Mouse (Mus musculus) hematopoietic multipotent progenitor cell, adult 10-12 weeks (in vitro differentiated cells): Measurements from ENCODE around the gene Olfr661. TPM values are rescaled to one million over a fixed set of nuclear protein-coding genes. Genes with fewer than 3 reads are reported as not detected.

ENCODE experiments used
- polyA plus RNA-seq: library from polyadenylated mRNA; stranded (reverse); fragments of >175 nt; gene quantifications from 2 replicates; pipeline ENCODE4 v1.2.3, GENCODE M21; 2012; ENCODE audit warnings: low replicate concordance

Gene Olfr661
- polyA plus RNA-seq: not detected in 2 replicates

GRCm38 (mm10) chr7:104686201-104686600, at the start of gene Olfr661:
Gene Olfr661, plus strand, starts transcription at chr7:104686501.

DNA sequence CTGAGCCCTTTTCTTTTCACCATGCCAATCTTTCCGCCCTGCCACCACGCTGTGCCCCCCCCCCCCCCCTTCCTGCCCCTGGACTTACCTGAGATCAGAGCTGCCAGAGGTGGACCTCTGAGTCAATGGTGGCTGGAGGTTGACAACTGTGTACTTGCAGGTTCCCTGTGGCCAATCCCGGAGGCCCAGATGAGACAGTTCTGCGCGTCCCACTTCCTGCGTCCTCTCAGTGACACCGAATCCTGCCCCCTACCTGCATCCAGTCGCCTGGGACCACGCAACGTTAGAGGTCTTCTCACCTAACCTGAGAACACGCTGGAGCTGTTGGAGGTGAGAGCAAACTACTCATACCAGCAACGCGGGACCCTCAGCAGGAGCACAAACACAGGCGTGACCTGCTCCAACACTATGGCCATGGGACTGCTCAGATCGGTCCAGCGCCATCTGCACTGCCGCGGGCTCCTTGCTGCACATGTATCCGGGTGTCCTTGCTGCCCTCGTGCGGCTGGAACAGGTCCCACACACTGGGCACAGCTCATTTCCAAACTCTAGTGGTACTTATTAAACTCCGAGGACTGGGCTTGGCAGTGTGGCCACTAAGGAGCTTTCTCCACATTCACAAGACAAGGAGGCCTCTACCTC, 39.3 kb upstream of the Olfr661 start, which contains the start of gene Olfr658:
TSS of gene Olfr658 (minus strand) at position 465 of the 642 bp plus-strand sequence.

GRCm38 (mm10) chr7:104666453-104666852, 19.8 kb upstream of the Olfr661 start, which contains the start of gene Olfr659:
Gene Olfr659, plus strand, starts transcription at chr7:104666753.

Other genes with a start within 250 kb of the Olfr661 start
- 7.1 and 19.8 TPM in 2 replicates for gene Trim30a, start 221.3 kb upstream of the Olfr661 start, polyA plus RNA-seq
- gene Trim30d, start 178.7 kb upstream of the Olfr661 start, polyA plus RNA-seq: 0.07 and 0.16 TPM in 2 replicates
- not detected in 2 replicates for gene Olfr651, start 136.4 kb upstream of the Olfr661 start, polyA plus RNA-seq
- gene Olfr652, start 125.6 kb upstream of the Olfr661 start, polyA plus RNA-seq: not detected in 2 replicates
- gene Olfr653, start 109.2 kb upstream of the Olfr661 start, polyA plus RNA-seq: not detected in 2 replicates
- not detected in 2 replicates for gene Olfr654, start 99.5 kb upstream of the Olfr661 start, polyA plus RNA-seq
- not detected in 2 replicates for gene Olfr655, start 84.7 kb upstream of the Olfr661 start, polyA plus RNA-seq
- not detected in 2 replicates for gene Olfr656, start 72.5 kb upstream of the Olfr661 start, polyA plus RNA-seq
- gene Olfr657, start 61.7 kb upstream of the Olfr661 start, polyA plus RNA-seq: not detected in 2 replicates
- gene Olfr658, start 39.2 kb upstream of the Olfr661 start, polyA plus RNA-seq: 0.04 TPM in 1 of 2 replicates, not detected in the other
- gene Olfr659, start 19.7 kb upstream of the Olfr661 start, polyA plus RNA-seq: not detected in 2 replicates
- not detected in 2 replicates for gene Usp17le, start 91.0 kb downstream of the Olfr661 start, polyA plus RNA-seq
- not detected in 2 replicates for gene Usp17lb, start 156.1 kb downstream of the Olfr661 start, polyA plus RNA-seq
- gene Usp17la, start 170.5 kb downstream of the Olfr661 start, polyA plus RNA-seq: not detected in 2 replicates
- gene Olfr665, start 191.5 kb downstream of the Olfr661 start, polyA plus RNA-seq: not detected in 2 replicates
- not detected in 2 replicates for gene Olfr666, start 209.5 kb downstream of the Olfr661 start, polyA plus RNA-seq
- not detected in 2 replicates for gene Olfr667, start 235.0 kb downstream of the Olfr661 start, polyA plus RNA-seq
- gene Olfr668, start 241.6 kb downstream of the Olfr661 start, polyA plus RNA-seq: not detected in 2 replicates
- not detected in 2 replicates for gene Olfr669, start 247.7 kb downstream of the Olfr661 start, polyA plus RNA-seq